Mouse (Mus musculus) lung, adult 2 months (tissue): ENCODE data around the gene Bpifa2.

Experiments
- CTCF ChIP-seq: fragments of 200-500 bp; IDR thresholded peaks from 2 replicates; pipeline ENCODE4 v1.5.1; 2011; ENCODE audit warnings: mild to moderate bottlenecking, low read length, control low read depth; ENCODE audit not compliant: insufficient read depth
- POLR2A ChIP-seq: fragments of 200-500 bp; IDR thresholded peaks from 2 replicates; pipeline ENCODE4 v1.6.1; 2011; ENCODE audit warnings: low read depth, mild to moderate bottlenecking, control low read depth, low read length, borderline replicate concordance; ENCODE audit errors: extremely low read depth

DNA sequence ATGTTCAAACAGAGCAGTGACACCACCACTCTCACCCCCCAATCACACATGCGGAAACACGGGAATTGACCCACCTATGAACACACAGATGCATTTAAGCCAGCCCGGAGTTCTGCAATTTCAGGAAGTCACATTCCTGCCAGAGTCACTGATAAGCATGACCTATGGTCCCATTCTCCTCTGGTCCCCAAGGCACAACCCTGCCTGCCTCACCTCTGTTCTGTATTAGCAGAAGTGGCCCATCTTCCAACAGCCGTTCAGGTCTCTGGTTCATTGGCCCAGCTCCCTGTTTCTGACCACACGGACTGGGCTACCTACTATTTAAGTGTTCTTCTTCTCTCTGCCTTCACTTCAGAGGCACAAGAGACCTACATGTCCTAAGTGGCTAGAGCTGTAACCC, 33.5 kb upstream of the Bpifa2 start, which contains the start of gene Bpifa6:
- no peak for TF ChIP-seq CTCF
- no peak for TF ChIP-seq POLR2A
